Mouse (Mus musculus) lung, postnatal 10 days (tissue): ENCODE results near the gene Cd44.

ENCODE experiments used
- DNase-seq: peaks from one replicate; pipeline ENCODE4 v3.0.0; 2021

Gene Cd44

GRCm38 (mm10) chr2:102815289-102815809 is 86.1 kb downstream of the Cd44 start:
- DNase-seq, result peak; percentile 60

DNA sequence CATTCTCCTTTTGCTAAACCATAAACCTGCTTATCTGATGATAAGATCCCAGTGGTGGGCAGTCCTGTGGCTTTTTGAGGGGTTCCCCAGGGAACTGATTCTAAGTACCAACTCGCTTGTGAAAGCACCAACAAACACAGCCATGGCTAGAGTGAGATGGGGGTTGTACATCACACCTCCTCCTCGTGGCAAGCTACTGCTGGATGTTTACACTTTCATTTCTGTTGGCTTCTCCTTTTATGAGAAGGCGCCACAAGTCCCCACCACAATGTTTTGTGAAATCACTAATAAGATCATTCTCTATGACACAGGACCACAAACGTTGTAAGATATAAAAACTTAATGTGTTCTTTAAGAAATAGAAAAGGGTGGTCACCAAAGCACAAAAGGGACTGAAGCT is 88.7 kb downstream of the Cd44 start:
- DNase-seq, result peak; percentile 14

- DNase-seq, result no peak
Observed at GRCm38 (mm10) chr2:102809436-102809835, 92.0 kb downstream of the Cd44 start.

DNA sequence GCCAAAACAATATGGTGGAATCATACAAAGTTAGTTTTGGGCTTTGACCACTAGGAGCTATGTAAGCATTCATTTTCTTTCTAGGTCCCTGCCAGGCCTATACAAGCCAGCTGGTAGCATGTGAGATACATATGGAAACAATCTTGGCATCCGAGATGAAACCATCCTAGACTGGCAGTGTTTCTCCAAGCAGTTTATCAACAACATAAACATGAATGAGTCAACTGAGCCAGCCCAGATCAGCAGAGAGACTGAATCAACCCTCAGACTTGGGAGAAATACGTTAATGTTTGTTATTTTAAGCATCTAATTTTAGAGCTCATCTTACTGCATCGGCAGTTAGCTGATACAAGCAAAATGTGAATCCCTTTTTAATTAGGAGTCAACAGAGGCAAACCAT is 93.8 kb downstream of the Cd44 start:
- no peak for DNase-seq

GRCm38 (mm10) chr2:102805761-102806496 is 95.5 kb downstream of the Cd44 start:
- DNase-seq, result no peak

DNA sequence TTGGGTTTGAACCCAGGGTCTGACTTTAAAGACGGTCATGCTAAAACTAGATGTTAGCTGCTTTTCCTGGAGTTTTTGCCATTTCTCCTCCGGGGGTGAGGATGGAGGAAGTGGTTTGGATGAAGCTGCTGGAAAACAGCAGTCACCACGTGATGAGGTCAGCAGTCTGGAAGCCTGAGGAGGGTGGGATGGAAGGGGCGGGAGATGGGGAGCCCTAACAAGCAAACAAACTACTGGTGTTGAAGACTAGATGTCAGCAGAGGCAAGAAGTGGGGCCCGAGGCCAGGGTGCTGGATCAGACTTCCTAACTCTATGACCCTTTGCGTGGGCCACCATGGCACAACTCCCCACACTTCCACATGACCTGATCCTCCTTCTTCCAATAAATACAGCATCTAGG is 96.2 kb downstream of the Cd44 start:
- peak; percentile 74 for DNase-seq

- DNase-seq, result peak; percentile 71
Observed at GRCm38 (mm10) chr2:102804109-102804508, 97.4 kb downstream of the Cd44 start.

GRCm38 (mm10) chr2:102801899-102802298 is 99.6 kb downstream of the Cd44 start:
- no peak for DNase-seq

GRCm38 (mm10) chr2:102798149-102798548 is 103.3 kb downstream of the Cd44 start:
- DNase-seq, result no peak

GRCm38 (mm10) chr2:102795034-102795433 is 106.4 kb downstream of the Cd44 start:
- DNase-seq, result no peak

DNA sequence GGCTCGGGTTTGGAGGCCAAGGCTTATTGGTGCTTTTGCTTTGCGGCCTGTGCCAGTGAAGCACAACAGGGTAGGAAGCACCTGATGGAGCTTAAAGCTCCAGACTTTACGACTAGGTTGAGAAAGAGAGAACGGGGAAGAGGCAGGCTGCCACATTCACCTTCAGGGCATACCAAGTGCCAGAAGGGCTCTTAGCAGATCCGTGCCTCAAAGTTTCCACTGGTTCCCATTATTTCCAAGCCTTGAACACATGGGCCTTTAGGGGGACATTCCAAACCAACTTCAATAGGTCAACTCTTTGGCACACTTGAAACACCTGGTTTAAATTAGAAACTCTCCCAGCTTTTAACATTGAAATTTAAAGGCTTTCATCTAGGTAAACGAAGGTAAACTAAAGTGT is 108.7 kb downstream of the Cd44 start:
- DNase-seq, result no peak

GRCm38 (mm10) chr2:102791641-102792040 is 109.8 kb downstream of the Cd44 start:
- no peak for DNase-seq

- DNase-seq, result no peak
Observed at GRCm38 (mm10) chr2:102785696-102786095, 115.8 kb downstream of the Cd44 start.

GRCm38 (mm10) chr2:102782751-102783150 is 118.7 kb downstream of the Cd44 start:
- peak; percentile 22 for DNase-seq

GRCm38 (mm10) chr2:102778208-102778607 is 123.3 kb downstream of the Cd44 start:
- DNase-seq, result no peak

GRCm38 (mm10) chr2:102775561-102775960 is 125.9 kb downstream of the Cd44 start:
- no peak for DNase-seq

DNA sequence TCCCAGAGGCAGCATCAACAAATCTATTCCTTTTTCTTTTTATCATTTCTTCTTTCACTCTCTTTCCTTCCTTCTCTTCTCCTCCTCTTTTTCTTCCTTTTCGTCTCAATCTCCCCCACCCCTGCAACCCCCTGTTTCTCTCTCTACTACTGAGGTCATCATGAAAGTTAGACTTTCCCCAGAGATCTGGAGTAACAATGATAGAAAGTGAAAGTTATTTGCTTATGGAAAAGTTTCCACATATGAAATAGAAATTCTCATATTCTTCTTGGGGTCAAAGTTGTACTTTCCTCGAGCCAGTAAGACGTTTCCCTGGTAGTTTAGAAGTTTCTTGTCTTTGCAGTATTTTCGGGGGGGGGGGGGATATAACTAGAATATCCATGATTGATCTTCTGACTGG is 126.8 kb downstream of the Cd44 start:
- no peak for DNase-seq

DNA sequence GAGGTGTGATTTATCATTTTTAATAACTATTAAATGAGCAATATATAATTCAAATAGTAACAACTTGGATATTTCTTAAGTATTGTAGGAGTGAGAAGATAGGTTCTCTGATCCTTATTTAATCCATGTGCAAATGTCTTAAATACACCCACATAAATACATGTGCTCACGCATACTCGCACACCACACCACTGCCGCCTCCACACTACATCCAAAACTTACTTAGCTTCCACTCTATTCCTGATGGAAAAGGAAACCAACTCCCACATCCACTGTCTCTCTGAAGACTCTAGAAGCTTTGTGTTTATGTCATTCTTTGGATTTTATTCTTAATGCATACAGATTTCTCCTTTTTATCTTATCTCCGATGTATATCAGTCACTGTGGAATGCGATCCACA is 129.2 kb downstream of the Cd44 start:
- DNase-seq, result no peak

DNA sequence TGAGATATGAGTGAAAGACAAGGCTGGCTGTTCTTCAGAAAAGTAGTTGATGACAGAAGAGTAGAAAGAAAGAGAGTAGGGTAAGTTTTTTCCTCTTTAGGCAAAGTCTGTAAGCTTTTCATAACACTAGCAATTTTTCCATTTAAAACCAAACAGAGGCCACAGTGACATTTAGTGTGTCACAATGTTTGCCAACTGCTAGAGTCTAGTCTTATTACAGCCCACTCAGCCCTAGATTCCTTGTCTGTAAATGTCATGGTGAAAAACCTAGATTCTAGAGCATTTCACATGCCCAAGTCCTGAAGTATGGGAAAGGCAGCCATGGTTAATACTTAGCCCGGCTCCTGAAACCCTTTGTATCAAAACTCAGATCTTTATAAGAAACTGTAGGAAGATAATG is 130.2 kb downstream of the Cd44 start:
- no peak for DNase-seq

- no peak for DNase-seq
Observed at GRCm38 (mm10) chr2:102768267-102768666, 133.2 kb downstream of the Cd44 start.

GRCm38 (mm10) chr2:102764602-102765374 is 136.7 kb downstream of the Cd44 start:
- DNase-seq, result no peak

- DNase-seq, result no peak
Observed at GRCm38 (mm10) chr2:102763991-102764390, 137.5 kb downstream of the Cd44 start.

DNA sequence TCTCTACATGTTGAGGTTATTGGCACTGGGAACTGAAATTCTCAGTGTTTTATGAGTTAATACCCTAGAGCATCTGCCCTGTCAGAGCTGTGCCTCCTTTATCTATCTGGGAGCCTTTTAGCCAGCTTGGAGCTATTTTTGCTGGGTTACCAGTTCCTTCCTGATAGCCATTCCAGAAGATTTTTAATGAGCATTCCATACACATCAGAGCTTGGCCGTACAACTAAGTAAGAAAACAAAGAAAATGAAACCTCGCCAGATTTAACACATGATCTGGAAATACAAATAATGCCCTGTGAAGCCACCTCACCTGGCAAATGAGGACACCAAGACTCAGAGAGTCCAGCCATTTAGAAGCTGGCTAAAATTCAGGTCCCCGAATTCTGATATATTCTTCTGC is 138.3 kb downstream of the Cd44 start:
- DNase-seq, result no peak
